Mouse (Mus musculus) stomach, embryonic 15.5 days (tissue): ENCODE measurements around the gene Nabp2. TPM values are rescaled to one million over a fixed set of nuclear protein-coding genes. Genes with fewer than 3 reads are reported as not detected.
A peak's percentile ranks its signal among the peaks of the same experiment; 100 is the strongest.

Source experiments
- ATAC-seq: fragments of 200-750 bp; cut with Nextera tagmentation; 2 replicates; pipeline ENCODE4 v1.8.0; 2017; ENCODE audit warnings: low read depth, moderate number of reproducible peaks, moderate TSS enrichment; ENCODE audit not compliant: insufficient read depth, low FRiP score
- H3K27ac ChIP-seq: fragments of 300-500 bp; sonication (generic); 2 replicates; pipeline ENCODE4 v1.5.1; 2015; ENCODE audit warnings: mild to moderate bottlenecking, inconsistent platforms
- H3K27me3 ChIP-seq: fragments of 300-500 bp; sonication (generic); replicated peaks from 2 replicates; pipeline ENCODE4 v1.6.1; 2015; ENCODE audit warnings: inconsistent platforms
- H3K36me3 ChIP-seq: fragments of 300-500 bp; sonication (generic); 2 replicates; pipeline ENCODE4 v1.6.1; 2015; ENCODE audit warnings: inconsistent platforms
- H3K4me1 ChIP-seq: fragments of 300-500 bp; sonication (generic); 2 replicates; pipeline ENCODE4 v1.6.1; 2015; ENCODE audit warnings: inconsistent platforms
- H3K4me2 ChIP-seq: fragments of 300-500 bp; sonication (generic); 2 replicates; pipeline ENCODE4 v1.6.1; 2015; ENCODE audit warnings: mild to moderate bottlenecking, inconsistent platforms
- H3K4me3 ChIP-seq: fragments of 300-500 bp; sonication (generic); replicated peaks from 2 replicates; pipeline ENCODE4 v1.5.1; 2015; ENCODE audit warnings: inconsistent platforms
- H3K9ac ChIP-seq: fragments of 300-500 bp; sonication (generic); 2 replicates; pipeline ENCODE4 v1.6.1; 2015; ENCODE audit warnings: inconsistent platforms
- H3K9me3 ChIP-seq: fragments of 300-500 bp; sonication (generic); 2 replicates; pipeline ENCODE4 v1.6.1; 2016; ENCODE audit warnings: inconsistent platforms
- WGBS: fragments of 180-500 bp; shearing (Covaris S2); methylation state at CpG from one replicate; pipeline ENCODE4 v1.1.7; 2015; 5-methylcytosine and 5-hydroxymethylcytosine counted together
- polyA plus RNA-seq: library from polyadenylated mRNA; unstranded; fragments of >200 nt; fragmentation: Nextera tagmentation; extraction: Ambion mirVana; gene quantifications from 2 replicates; pipeline ENCODE4 v1.2.1, GENCODE M21; 2015

Nabp2 gene
- polyA plus RNA-seq, 1 experiment from 2014 or later, result 66.3 TPM

- H3K9ac ChIP-seq, result no peak overlapping the region
- no peak overlapping the region for H3K4me2 ChIP-seq
- no peak for ATAC-seq
These were observed 13.3 kb upstream of the Nabp2 start for GRCm38 (mm10) chr10:128424604-128425003.

GRCm38 (mm10) chr10:128422426-128422825 is 11.1 kb upstream of the Nabp2 start:
- Histone ChIP-seq H3K4me2 (no peak overlapping the region), H3K27ac (no peak overlapping the region), H3K9me3 (no peaks in the 10 kb centered on the region), H3K4me1 (no peaks in the 10 kb centered on the region), H3K4me3 (no peak overlapping the region), H3K36me3 (peaks cover 31% of the 10 kb centered on the region), H3K27me3 (no peaks in the 10 kb centered on the region), H3K9ac (no peak overlapping the region)
- ATAC-seq, result no peak
- WGBS, result 63% methylated on average over 5 of the region's 5 CpGs

More at GRCm38 (mm10) chr10:128424604-128425003, 13.3 kb upstream of the Nabp2 start:
- Histone ChIP-seq H3K27me3 (no peaks in the 10 kb centered on the region), H3K4me3 (no peak overlapping the region), H3K27ac (no peak overlapping the region), H3K36me3 (peaks cover 35% of the 10 kb centered on the region), H3K9me3 (no peaks in the 10 kb centered on the region), H3K4me1 (no peaks in the 10 kb centered on the region)
- WGBS, result 30% methylated on average over 7 of the region's 7 CpGs

GRCm38 (mm10) chr10:128414848-128415247 is 3.6 kb upstream of the Nabp2 start:
- Histone ChIP-seq H3K27ac (no peak overlapping the region), H3K4me3 (no peak overlapping the region), H3K36me3 (peaks cover 15% of the 10 kb centered on the region), H3K4me1 (peaks cover 35% of the 10 kb centered on the region), H3K9ac (no peak overlapping the region), H3K9me3 (no peaks in the 10 kb centered on the region), H3K27me3 (no peaks in the 10 kb centered on the region), H3K4me2 (no peak overlapping the region)
- WGBS, result 87% methylated on average over 5 of the region's 5 CpGs
- ATAC-seq, result no peak

- peak overlapping the region; percentile 94 for H3K4me2 ChIP-seq
- no peaks in the 10 kb centered on the region for H3K27me3 ChIP-seq
- H3K36me3 ChIP-seq, result peaks cover 11% of the 10 kb centered on the region
- no peak overlapping the region for H3K9ac ChIP-seq
- no peak overlapping the region for H3K4me3 ChIP-seq
- no peak overlapping the region for H3K27ac ChIP-seq
- no peak for ATAC-seq
- no peaks in the 10 kb centered on the region for H3K9me3 ChIP-seq
- peaks cover 45% of the 10 kb centered on the region for H3K4me1 ChIP-seq
- 44% methylated on average over 1 of the region's 1 CpGs for WGBS
These were observed 1.8 kb upstream of the Nabp2 start for GRCm38 (mm10) chr10:128413076-128413475.

- Histone ChIP-seq H3K27ac (peak overlapping the region; percentile 96; the same call in 1 of the 2 replicates), H3K4me3 (peak overlapping the region; percentile 92), H3K4me1 (peaks cover 46% of the 10 kb centered on the region), H3K9me3 (no peaks in the 10 kb centered on the region), H3K36me3 (peaks cover 10% of the 10 kb centered on the region), H3K4me2 (peak overlapping the region; percentile 94), H3K9ac (peak overlapping the region; percentile 86; the same call in 1 of the 2 replicates), H3K27me3 (no peaks in the 10 kb centered on the region)
- WGBS, result 15% methylated on average over 1 of the region's 1 CpGs
- no peak for ATAC-seq
These were observed 1.3 kb upstream of the Nabp2 start for GRCm38 (mm10) chr10:128412558-128412957.

- Histone ChIP-seq H3K27me3 (no peaks in the 10 kb centered on the region), H3K9me3 (no peaks in the 10 kb centered on the region), H3K27ac (peak overlapping the region; percentile 96), H3K4me3 (peak overlapping the region; percentile 92), H3K4me2 (peak overlapping the region; percentile 94), H3K9ac (peak overlapping the region; percentile 86; the same call in 1 of the 2 replicates), H3K4me1 (peaks cover 46% of the 10 kb centered on the region), H3K36me3 (peaks cover 5% of the 10 kb centered on the region)
- under 1% methylated on average over 14 of the region's 14 CpGs for WGBS
- no peak for ATAC-seq
These were observed 726 bp upstream of the Nabp2 start for GRCm38 (mm10) chr10:128412055-128412381.

GRCm38 (mm10) chr10:128410560-128410845 is 789 bp downstream of the Nabp2 start:
- Histone ChIP-seq H3K9me3 (no peaks in the 10 kb centered on the region), H3K27me3 (no peaks in the 10 kb centered on the region), H3K4me3 (peak overlapping the region; percentile 92), H3K4me2 (peak overlapping the region; percentile 94), H3K9ac (no peak overlapping the region), H3K36me3 (0 out of 2 replicates have a peak, but pooled peaks cover 3% of the 10 kb centered on the region), H3K27ac (peak overlapping the region; percentile 96), H3K4me1 (peaks cover 46% of the 10 kb centered on the region)
- no peak for ATAC-seq
- WGBS, result 21% methylated on average over 4 of the region's 4 CpGs

- Histone ChIP-seq H3K27me3 (no peaks in the 10 kb centered on the region), H3K4me1 (peaks cover 45% of the 10 kb centered on the region), H3K36me3 (0 out of 2 replicates have a peak, but pooled peaks cover 3% of the 10 kb centered on the region), H3K4me2 (peak overlapping the region; percentile 96), H3K9ac (peak overlapping the region; percentile 84), H3K4me3 (peak overlapping the region; percentile 92), H3K9me3 (no peaks in the 10 kb centered on the region), H3K27ac (peak overlapping the region; percentile 96)
- WGBS, result 4% methylated on average over 36 of the region's 36 CpGs
- peak; percentile 91 for ATAC-seq
These were observed 1.4 kb downstream of the Nabp2 start for GRCm38 (mm10) chr10:128409692-128410559.

GRCm38 (mm10) chr10:128408591-128409535 is 2.4 kb downstream of the Nabp2 start:
- Histone ChIP-seq H3K9ac (peak overlapping the region; percentile 84), H3K36me3 (0 out of 2 replicates have a peak, but pooled peaks cover 3% of the 10 kb centered on the region), H3K27ac (peak overlapping the region; percentile 72; the same call in 1 of the 2 replicates), H3K4me1 (peaks cover 40% of the 10 kb centered on the region), H3K27me3 (no peaks in the 10 kb centered on the region), H3K9me3 (no peaks in the 10 kb centered on the region), H3K4me3 (peak overlapping the region; percentile 92), H3K4me2 (peak overlapping the region; percentile 96)
- ATAC-seq, result no peak
- 18% methylated on average over 35 of the region's 35 CpGs for WGBS

GRCm38 (mm10) chr10:128403931-128404330 is 7.4 kb downstream of the Nabp2 start:
- no peaks in the 10 kb centered on the region for H3K27me3 ChIP-seq
- H3K4me3 ChIP-seq, result no peak overlapping the region
- no peak overlapping the region for H3K27ac ChIP-seq
- WGBS, result 83% methylated on average over 7 of the region's 7 CpGs
- H3K9me3 ChIP-seq, result no peaks in the 10 kb centered on the region
- H3K4me2 ChIP-seq, result no peak overlapping the region
- peaks cover 10% of the 10 kb centered on the region for H3K4me1 ChIP-seq
- no peak for ATAC-seq
- 0 out of 2 replicates have a peak, but pooled peaks cover 3% of the 10 kb centered on the region for H3K36me3 ChIP-seq
- H3K9ac ChIP-seq, result no peak overlapping the region

GRCm38 (mm10) chr10:128401638-128402037 is 9.7 kb downstream of the Nabp2 start:
- no peak for ATAC-seq
- 72% methylated on average over 9 of the region's 9 CpGs for WGBS
- H3K4me2 ChIP-seq, result no peak overlapping the region
- H3K4me1 ChIP-seq, result 0 out of 2 replicates have a peak, but pooled peaks cover 4% of the 10 kb centered on the region
- H3K4me3 ChIP-seq, result no peak overlapping the region
- H3K9me3 ChIP-seq, result no peaks in the 10 kb centered on the region
- no peak overlapping the region for H3K27ac ChIP-seq
- H3K36me3 ChIP-seq, result 0 out of 2 replicates have a peak, but pooled peaks cover 3% of the 10 kb centered on the region
- H3K9ac ChIP-seq, result no peak overlapping the region
- H3K27me3 ChIP-seq, result no peaks in the 10 kb centered on the region
